ENCODE assay signal across 25 mouse cellular contexts in the genomic region with DNA sequence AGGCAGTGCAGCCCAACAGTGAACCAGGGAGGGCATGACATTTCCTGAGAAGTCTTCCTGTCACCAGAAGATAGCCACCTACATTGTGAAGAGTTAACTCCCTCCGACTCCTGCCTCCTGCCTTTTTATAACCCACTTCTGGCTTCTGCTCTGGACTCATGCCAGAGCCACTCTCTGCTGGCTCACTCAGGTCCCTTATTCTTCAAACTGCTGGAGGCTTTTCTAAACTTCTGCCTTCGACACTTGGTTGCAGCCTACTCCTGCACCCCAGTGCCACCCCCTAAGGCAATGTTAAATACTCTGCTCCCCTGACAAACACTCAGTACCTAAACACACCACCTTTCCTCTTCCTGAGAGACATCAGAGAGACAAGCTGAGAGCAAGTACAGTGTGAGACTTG. TPM values are rescaled to one million over a fixed set of nuclear protein-coding genes. Genes with fewer than 3 reads are reported as not detected.
A peak's percentile ranks its signal among the peaks of the same experiment; 100 is the strongest.
DNase-seq lines count a peak whose midpoint lies in the region; ATAC-seq lines count a peak whose summit lies in the region.
"Had no signal": no experiment of that assay in that cellular context is flagged by ENCODE, and none has a peak within 500 bp of the region (broad histone marks: within the 10 kb centered on the region; RNA-seq: fewer than 3 reads in every experiment).

No protein-coding gene starts in this region.

- H3K4me3 ChIP-seq in lung, embryonic 16.5 days (ENCODE audit: low read length): no peak overlapping the region
- H3K4me3 ChIP-seq in limb, embryonic 13.5 days: no peak overlapping the region
- no peak overlapping the region for H3K4me3 ChIP-seq in neural tube, embryonic 15.5 days (replicated peaks)
- H3K4me3 ChIP-seq: embryonic facial prominence, embryonic 10.5 days; forebrain, embryonic 15.5 days; heart, adult 2 months; hindbrain, embryonic 12.5 days; megakaryocyte, embryonic 14.5 days; midbrain, embryonic 13.5 days had no signal

- H3K27me3 ChIP-seq in lung, embryonic 16.5 days (ENCODE audit: control insufficient read depth, insufficient read depth, low read depth, low read length): no peaks in the 10 kb centered on the region
- peaks cover 12% of the 10 kb centered on the region; the same call in 1 of the 2 replicates for H3K27me3 ChIP-seq in limb, embryonic 13.5 days
- no peaks in the 10 kb centered on the region for H3K27me3 ChIP-seq in neural tube, embryonic 15.5 days (replicated peaks)
- H3K27me3 ChIP-seq: forebrain, embryonic 15.5 days; hindbrain, embryonic 12.5 days; midbrain, embryonic 13.5 days had no signal

- H3K27ac ChIP-seq in lung, embryonic 16.5 days (ENCODE audit: low read length): 0 out of 2 replicates have a peak overlapping the region, but pooled peaks have one; percentile 14
- no peak overlapping the region for H3K27ac ChIP-seq in limb, embryonic 13.5 days
- H3K27ac ChIP-seq in neural tube, embryonic 15.5 days (replicated peaks): no peak overlapping the region
- H3K27ac ChIP-seq: embryonic facial prominence, embryonic 10.5 days; forebrain, embryonic 15.5 days; heart, adult 2 months; hindbrain, embryonic 12.5 days; midbrain, embryonic 13.5 days had no signal

- H3K4me2 ChIP-seq in lung, embryonic 16.5 days (ENCODE audit: low read depth, low read length): peak overlapping the region; percentile 9
- H3K4me2 ChIP-seq in limb, embryonic 13.5 days (replicated peaks): peak overlapping the region; percentile 34
- H3K4me2 ChIP-seq in neural tube, embryonic 15.5 days: no peak overlapping the region
- H3K4me2 ChIP-seq: forebrain, embryonic 15.5 days; hindbrain, embryonic 12.5 days; liver, embryonic 11.5 days; midbrain, embryonic 13.5 days had no signal

- ATAC-seq in lung, embryonic 16.5 days (ENCODE audit: low read depth): peak; percentile 59
- ATAC-seq in limb, embryonic 13.5 days (ENCODE audit: low FRiP score, low read depth): no peak
- ATAC-seq in neural tube, embryonic 15.5 days (ENCODE audit: low FRiP score): peak; percentile 42; the same call in 1 of the 2 replicates
- ATAC-seq: activated CD4-positive, CD25-positive, alpha-beta regulatory T cell, adult 4 months; forebrain, embryonic 15.5 days; inflammation-experienced regulatory T-cells, adult 6 months; liver, postnatal 0 days; midbrain, embryonic 13.5 days had no signal

- no peaks in the 10 kb centered on the region for H3K9me3 ChIP-seq in lung, embryonic 16.5 days (ENCODE audit: control insufficient read depth, low read length)
- no peaks in the 10 kb centered on the region for H3K9me3 ChIP-seq in limb, embryonic 13.5 days
- no peaks in the 10 kb centered on the region for H3K9me3 ChIP-seq in neural tube, embryonic 15.5 days (replicated peaks)
- H3K9me3 ChIP-seq: embryonic facial prominence, embryonic 10.5 days; forebrain, embryonic 15.5 days; hindbrain, embryonic 12.5 days; megakaryocyte, embryonic 14.5 days; midbrain, embryonic 13.5 days had no signal

- no peaks in the 10 kb centered on the region for H3K36me3 ChIP-seq in lung, embryonic 16.5 days (ENCODE audit: control insufficient read depth, insufficient read depth, low read length)
- H3K36me3 ChIP-seq in limb, embryonic 13.5 days: no peaks in the 10 kb centered on the region
- H3K36me3 ChIP-seq in neural tube, embryonic 15.5 days: no peaks in the 10 kb centered on the region
- H3K36me3 ChIP-seq: embryonic facial prominence, embryonic 10.5 days; forebrain, embryonic 15.5 days; hindbrain, embryonic 12.5 days; midbrain, embryonic 13.5 days had no signal

- peak; percentile 21 for DNase-seq in heart, postnatal 4 days
- no peak for DNase-seq in heart, adult 11 months
- DNase-seq in lung, adult 18-20 months: no peak
- DNase-seq in urinary bladder, adult 2 months (ENCODE audit: low spot score): no peak
- DNase-seq: adrenal gland, adult 8-10 months; cerebellum, adult 2 months; gastrocnemius, postnatal 14 days; heart, adult 2 months; kidney, adult 2 months; kidney, postnatal 10 days; left cerebral cortex, postnatal 4 days; liver, postnatal 0 days; thymus, adult 18-20 months; thymus, postnatal 36 days had no signal

- no peak overlapping the region; the same call in 1 of the 2 replicates for H3K9ac ChIP-seq in lung, embryonic 16.5 days (ENCODE audit: low read length)
- peak overlapping the region; percentile 13; the same call in 1 of the 2 replicates for H3K9ac ChIP-seq in limb, embryonic 13.5 days
- no peak overlapping the region for H3K9ac ChIP-seq in neural tube, embryonic 15.5 days (replicated peaks)
- H3K9ac ChIP-seq: forebrain, embryonic 15.5 days; hindbrain, embryonic 12.5 days; liver, postnatal 0 days; midbrain, embryonic 13.5 days had no signal

- WGBS in lung, embryonic 16.5 days: 14% methylated on average over 2 of the region's 2 CpGs
- 16% methylated on average over 2 of the region's 2 CpGs for WGBS in limb, embryonic 13.5 days
- 21% methylated on average over 2 of the region's 2 CpGs for WGBS in neural tube, embryonic 15.5 days

- peaks cover 14% of the 10 kb centered on the region for H3K4me1 ChIP-seq in lung, embryonic 16.5 days (replicated peaks; ENCODE audit: control insufficient read depth, insufficient read depth, low read length)
- H3K4me1 ChIP-seq in limb, embryonic 13.5 days: peaks cover 20% of the 10 kb centered on the region
- peaks cover 19% of the 10 kb centered on the region for H3K4me1 ChIP-seq in neural tube, embryonic 15.5 days

RNA-seq across cellular contexts. Expression of a gene that starts 12.7 kb away (rescaled TPM):
- total RNA-seq in heart, postnatal 4 days (2021): 1 to 10 TPM; 3.7 to 5.4 TPM
- polyA plus RNA-seq in lung, embryonic 16.5 days (2015; fragmentation: Nextera tagmentation; extraction: Ambion mirVana): 22.9 and 23.6 TPM in 2 replicates
- polyA plus RNA-seq in limb, embryonic 13.5 days (2015; fragmentation: Nextera tagmentation; extraction: Ambion mirVana): 89.0 and 103 TPM in 2 replicates
- 32.0 and 34.8 TPM in 2 replicates for polyA plus RNA-seq in neural tube, embryonic 15.5 days (2015; fragmentation: Nextera tagmentation; extraction: Ambion mirVana)
- 7.3 and 10.0 TPM in 2 replicates for polyA plus RNA-seq in urinary bladder, adult 2 months (2012; rRNA removed)
